Mouse (Mus musculus): ENCODE measurements around the gene Kdsr.

DNA sequence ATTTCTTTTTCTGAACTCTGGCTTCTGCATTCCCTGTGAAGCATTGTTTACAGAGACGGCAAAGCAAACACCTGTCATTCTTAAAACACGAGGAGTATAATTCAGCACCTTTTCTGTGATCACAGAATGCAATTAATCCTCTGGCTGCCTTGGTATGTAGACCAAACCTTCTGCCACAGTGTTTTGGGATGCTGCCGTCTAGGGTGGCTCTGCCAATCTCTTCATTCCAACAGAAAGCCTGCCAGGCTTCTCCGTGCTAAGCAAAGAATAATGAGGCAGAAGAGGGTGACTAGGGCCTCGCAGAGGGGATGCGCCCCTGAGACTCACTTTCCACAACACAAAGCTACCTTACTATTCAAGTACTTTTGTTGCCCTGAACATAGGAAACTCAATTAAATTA lies 68.6 kb downstream of the Kdsr start:
- no peak for TF ChIP-seq POLR2A (IDR thresholded peaks at IDR 0.05; ENCODE audit: extremely low read depth, insufficient read depth, low read length)
- no peak for TF ChIP-seq CTCF (IDR thresholded peaks at IDR 0.05; ENCODE audit: extremely low read depth, insufficient read depth, low read length)
